Mouse (Mus musculus) adrenal gland, adult 2 months (tissue): ENCODE data around the gene Tulp4. TPM values are rescaled to one million over a fixed set of nuclear protein-coding genes. Genes with fewer than 3 reads are reported as not detected.
A peak's percentile ranks its signal among the peaks of the same experiment; 100 is the strongest.

ENCODE experiments used
- DNase-seq: peaks from one replicate; pipeline ENCODE4 v3.0.0; 2021
- long read RNA-seq: library from polyadenylated mRNA; stranded (forward); transcript quantifications from one replicate; pipeline ENCODE4 v2.0.0, GENCODE M21; 2021
- polyA plus RNA-seq: library from polyadenylated mRNA; depleted of rRNA; stranded (reverse); fragments of >200 nt; gene quantifications from 2 replicates; pipeline ENCODE4 v1.2.3, GENCODE M21; 2012; rRNA removed
- total RNA-seq, 2 experiments: library from RNA; stranded (reverse); gene quantifications; 2 replicates each; pipeline ENCODE4 v1.2.3; 2021

The Tulp4 gene
- total RNA-seq (10 to 100 TPM; 66.5 to 85.6 TPM), polyA plus RNA-seq (53.3 and 66.6 TPM in 2 replicates)
- long read RNA-seq, partial matches to known transcripts, result 3 of 14 reads
- long read RNA-seq, other reads (novel, unspliced or antisense), result 8 of 14 reads

GRCm38 (mm10) chr17:6106361-6107014, at the start of gene Tulp4:
Gene Tulp4, plus strand, starts transcription at chr17:6106437.
- DNase-seq, result peak; percentile 92

DNA sequence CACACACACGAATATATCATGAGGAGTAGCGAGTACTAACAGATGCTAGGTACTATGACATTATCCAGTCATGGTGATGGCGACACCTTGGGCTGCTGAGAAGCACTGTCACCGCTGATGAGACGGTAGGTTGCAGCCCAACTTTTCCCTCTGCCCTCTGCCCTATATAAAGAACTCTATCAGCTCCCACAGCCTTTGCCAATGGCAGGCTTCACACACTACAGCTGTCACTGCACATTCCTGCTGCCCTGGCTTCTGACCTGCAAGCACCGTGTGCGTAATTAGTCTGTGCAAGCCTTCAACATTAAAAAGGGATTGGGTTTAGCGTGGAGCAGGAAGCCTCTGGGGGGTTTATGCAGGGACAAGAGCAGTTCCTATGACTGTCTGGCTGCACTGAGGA, 43.4 kb upstream of the Tulp4 start:
- no peak for DNase-seq

- no peak for DNase-seq
Observed at GRCm38 (mm10) chr17:6063532-6063931, 42.7 kb upstream of the Tulp4 start.

GRCm38 (mm10) chr17:6066021-6066420, 40.2 kb upstream of the Tulp4 start:
- DNase-seq, result peak; percentile 69

GRCm38 (mm10) chr17:6067613-6068012, 38.6 kb upstream of the Tulp4 start:
- DNase-seq, result no peak

DNA sequence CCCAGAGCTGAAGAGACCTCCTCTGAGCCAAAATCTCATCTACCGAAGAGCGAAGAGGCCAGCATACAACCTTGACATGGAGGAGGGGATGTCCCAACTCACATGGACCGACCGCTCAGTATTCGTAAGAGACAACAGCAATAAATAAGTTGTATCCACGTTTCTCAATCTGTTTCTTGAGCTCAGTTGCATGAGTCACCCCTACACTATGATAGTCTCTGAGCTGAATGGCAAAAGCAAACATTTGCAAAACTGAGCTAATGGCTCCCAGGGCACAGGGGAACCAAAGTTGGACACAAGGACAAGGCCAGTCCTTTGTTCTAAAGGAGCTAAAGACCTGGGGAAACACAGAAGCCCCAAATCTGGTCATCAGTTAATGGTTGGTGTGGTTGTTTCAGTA, 36.4 kb upstream of the Tulp4 start:
- DNase-seq, result peak; percentile 41

DNA sequence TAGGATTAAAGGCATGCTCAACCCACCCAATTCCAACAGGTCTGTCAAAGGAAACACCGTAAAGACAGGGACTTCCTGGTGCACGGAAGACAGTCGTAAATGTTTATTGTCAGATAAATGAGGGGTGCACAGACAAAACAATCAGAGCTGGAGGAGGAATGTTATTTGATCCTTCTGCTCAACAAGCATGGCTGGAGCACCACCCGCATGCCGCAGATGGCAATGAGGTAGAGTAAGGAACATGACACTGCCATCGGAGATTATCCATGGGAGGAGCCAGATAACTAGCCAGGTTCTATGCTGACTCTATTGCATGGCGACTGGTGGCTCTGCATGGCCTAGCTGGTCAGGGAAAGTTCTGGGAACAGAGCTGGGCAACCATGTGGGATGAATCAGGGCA, 32.8 kb upstream of the Tulp4 start:
- DNase-seq, result no peak

DNA sequence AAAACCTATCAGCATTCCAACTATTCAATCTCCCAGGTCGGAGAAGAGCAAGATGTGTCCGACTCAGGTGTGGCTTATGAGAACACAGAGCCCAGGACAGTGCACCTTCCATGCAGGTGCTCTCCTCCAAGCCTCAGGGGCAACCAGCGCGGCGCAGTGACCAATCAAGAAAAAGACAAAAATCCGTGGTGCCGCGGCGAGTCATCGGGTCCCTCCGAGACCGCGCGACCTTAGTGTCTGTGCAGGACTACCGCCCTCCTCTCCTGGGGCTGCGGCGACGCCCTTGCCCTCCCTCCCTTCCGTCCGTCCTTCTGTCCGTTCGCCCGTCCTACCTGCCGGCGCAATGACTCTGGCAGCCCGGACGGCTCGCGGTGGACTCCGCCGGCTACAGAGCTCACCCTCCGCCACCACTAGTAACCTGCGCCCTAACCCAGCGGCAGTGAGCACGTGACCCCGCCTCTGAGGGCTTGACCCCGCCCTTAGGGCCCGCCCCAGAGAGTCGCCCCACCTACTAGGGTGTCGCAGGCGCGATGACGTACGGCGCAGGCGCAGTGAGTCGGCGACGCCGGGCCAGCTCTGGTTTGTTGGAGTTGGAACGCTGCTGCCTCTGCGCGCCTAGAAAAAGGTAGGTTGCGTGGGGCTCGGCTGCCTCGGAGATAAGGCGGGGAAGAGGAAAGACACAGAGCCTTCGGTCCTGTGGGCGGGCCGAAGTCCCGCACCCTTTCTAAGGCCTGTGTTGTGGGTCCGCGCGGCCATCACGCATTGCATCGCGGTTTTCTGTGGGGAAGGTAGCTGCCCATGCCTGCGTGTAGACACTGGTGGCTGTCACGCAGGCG, 26.7 kb upstream of the Tulp4 start, which contains the start of the genes Serac1 and Gtf2h5:
Serac1 (minus strand) TSS at position 455 of the 836 bp plus-strand sequence.
Gtf2h5 (plus strand) TSS at position 500 of the 836 bp plus-strand sequence.
- DNase-seq, result peak; percentile 99

- DNase-seq, result no peak
Observed at GRCm38 (mm10) chr17:6083323-6083890, 22.8 kb upstream of the Tulp4 start.

GRCm38 (mm10) chr17:6091604-6092003, 14.6 kb upstream of the Tulp4 start:
- DNase-seq, result peak; percentile 36

- no peak for DNase-seq
Observed at GRCm38 (mm10) chr17:6095579-6095978, 10.7 kb upstream of the Tulp4 start.

DNA sequence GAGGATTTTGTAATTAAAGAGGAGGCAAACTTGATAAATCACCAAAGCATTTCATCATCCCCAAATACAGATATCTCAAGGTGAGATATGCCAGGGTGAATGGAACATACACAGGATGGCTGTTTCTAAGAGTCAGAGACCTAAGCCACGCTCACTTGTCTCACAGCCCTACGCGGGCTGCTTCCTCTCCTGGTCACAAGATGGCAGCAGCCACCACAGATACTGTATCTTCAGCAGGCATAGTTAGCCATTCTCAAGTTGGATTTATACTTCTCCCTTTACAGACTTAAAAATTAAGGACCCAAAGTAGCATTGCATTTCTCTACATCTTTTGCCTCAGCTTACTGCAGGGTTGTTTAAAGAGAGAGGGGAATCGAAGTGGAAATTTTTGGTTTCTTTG, 8.4 kb upstream of the Tulp4 start:
- peak; percentile 57 for DNase-seq

GRCm38 (mm10) chr17:6102287-6102686, 4.0 kb upstream of the Tulp4 start:
- no peak for DNase-seq

- DNase-seq, result no peak
Observed at GRCm38 (mm10) chr17:6103566-6103965, 2.7 kb upstream of the Tulp4 start.

GRCm38 (mm10) chr17:6107015-6107601, 871 bp downstream of the Tulp4 start:
- peak; percentile 67 for DNase-seq

GRCm38 (mm10) chr17:6108175-6108574, 1.9 kb downstream of the Tulp4 start:
- DNase-seq, result no peak

GRCm38 (mm10) chr17:6110956-6111355, 4.7 kb downstream of the Tulp4 start:
- DNase-seq, result peak; percentile 14

DNA sequence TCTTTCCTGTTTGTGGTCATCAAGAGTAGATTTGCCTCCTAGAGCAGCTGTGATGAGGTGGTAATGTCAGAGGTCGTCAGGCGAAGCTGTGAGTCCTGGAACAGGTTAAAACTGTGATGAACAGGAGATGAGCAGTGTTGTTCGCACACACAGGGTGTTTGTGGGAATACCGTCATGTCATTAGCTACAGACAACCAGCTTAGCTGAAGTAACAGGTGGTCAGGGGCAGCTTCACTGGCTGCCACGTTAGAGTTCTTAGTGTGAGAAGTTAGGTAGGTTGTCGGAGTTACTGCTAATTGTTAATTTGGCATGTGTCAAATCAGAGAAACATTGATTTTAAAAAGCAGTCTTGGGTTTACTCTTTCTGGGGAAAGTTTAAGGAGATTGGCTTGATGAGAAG, 7.4 kb downstream of the Tulp4 start:
- no peak for DNase-seq

DNA sequence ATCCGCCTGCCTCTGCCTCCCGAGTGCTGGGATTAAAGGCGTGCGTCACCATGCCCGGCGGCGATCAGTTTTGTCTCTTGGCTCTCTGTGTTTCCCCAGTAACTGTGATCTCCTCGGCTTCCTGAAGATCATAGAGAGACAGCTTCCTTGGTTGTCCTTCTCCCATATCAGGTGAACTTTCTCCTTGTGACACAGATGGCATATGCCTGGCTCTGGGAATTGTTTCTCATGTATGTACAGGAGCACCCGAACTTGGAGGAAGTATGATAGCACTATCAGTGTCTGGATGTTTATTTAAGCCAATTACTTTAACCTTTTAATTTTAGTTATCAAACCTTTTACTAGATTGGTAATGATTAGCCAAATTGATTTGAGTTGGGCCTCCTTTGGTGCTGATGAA, 8.8 kb downstream of the Tulp4 start:
- no peak for DNase-seq

GRCm38 (mm10) chr17:6117148-6117725, 11.0 kb downstream of the Tulp4 start:
- DNase-seq, result no peak

DNA sequence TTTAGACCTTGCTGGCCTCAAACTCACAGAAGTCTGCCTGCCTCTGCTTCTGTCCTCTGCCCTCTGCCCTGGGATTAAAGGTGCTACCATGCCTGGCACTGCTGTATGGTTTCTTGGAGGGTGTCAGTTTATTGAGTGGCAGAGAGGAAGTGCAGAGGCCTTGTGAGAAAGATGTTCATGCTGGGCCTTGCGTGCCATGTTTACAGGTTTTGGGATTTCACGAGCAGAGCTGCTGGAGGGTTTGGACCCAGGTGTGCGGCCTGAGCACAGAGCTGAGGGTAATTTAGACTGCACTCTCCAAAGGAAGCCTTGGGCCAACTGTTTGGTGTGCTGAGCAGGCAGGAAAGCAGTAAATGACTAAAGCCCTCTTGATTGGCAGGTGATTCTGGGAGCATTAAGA, 11.7 kb downstream of the Tulp4 start:
- no peak for DNase-seq

GRCm38 (mm10) chr17:6118861-6119260, 12.6 kb downstream of the Tulp4 start:
- DNase-seq, result no peak
